Mouse (Mus musculus) left cerebral cortex, postnatal 25 days (tissue): ENCODE measurements around the gene Aamp. TPM values are rescaled to one million over a fixed set of nuclear protein-coding genes. Genes with fewer than 3 reads are reported as not detected.
"Not testable (repeated sequence)": the region's sequence is repeated elsewhere in the genome, so short reads cannot be mapped to it uniquely, and the experiment has no call there.

Experiments
- DNase-seq, 2 experiments: peaks; one replicate each; pipeline ENCODE4 v3.0.0; 2022; ENCODE audit warnings: low spot score in 2 of 2, mixed read lengths in 1 of 2
- intact Hi-C: fragments of 180-260 bp; cut with DNase I; formaldehyde crosslinking; loops from one replicate; pipeline ENCODE4 v1.15.1; 2025
- total RNA-seq, 2 experiments: library from RNA; stranded (reverse); gene quantifications; 2 replicates each; pipeline ENCODE4 v1.2.3; 2021

The Aamp gene
- total RNA-seq: 100 to 1,000 TPM; 137 to 139 TPM

DNA sequence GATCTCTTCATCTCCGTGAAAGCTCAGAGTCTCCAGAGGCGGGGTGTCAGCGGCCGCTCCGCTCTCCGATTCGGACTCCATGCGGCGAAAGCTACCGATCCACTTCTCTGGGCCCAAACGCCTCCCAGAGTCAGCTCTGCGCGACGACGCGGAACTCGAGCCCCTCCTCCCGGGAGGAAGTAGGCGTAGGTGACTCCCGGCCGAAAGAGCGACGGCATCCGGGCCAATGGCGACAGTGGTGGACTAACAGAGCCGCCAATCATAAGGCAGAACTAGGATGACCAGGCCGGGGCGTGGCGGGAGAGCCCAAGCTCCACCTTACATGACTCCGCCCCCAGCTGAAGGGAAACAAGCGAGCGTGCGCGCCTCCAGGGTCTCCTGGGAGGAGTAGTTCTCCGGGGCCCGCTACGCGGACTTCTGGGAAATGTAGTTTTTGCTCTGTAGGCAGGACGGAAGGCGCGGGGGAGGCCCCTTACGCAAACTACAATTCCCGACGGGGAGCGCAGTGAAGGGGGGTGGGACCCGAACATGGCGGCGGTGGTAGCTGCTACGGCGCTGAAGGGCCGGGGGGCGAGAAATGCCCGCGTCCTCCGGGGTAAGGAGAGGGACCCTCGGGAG is at the start of gene Aamp, which contains the start of gene Pnkd:
TSS of gene Aamp (minus strand) at position 196 of the 618 bp plus-strand sequence.
TSS of gene Pnkd (plus strand) at position 388 of the 618 bp plus-strand sequence.
- peak; percentile 100 for DNase-seq
- intact Hi-C loops: loop anchor here (2.0 to 5.0 kb wide), 2 partner anchors 48 to 168 kb away; partner anchors contain the start of gene Arpc2

DNA sequence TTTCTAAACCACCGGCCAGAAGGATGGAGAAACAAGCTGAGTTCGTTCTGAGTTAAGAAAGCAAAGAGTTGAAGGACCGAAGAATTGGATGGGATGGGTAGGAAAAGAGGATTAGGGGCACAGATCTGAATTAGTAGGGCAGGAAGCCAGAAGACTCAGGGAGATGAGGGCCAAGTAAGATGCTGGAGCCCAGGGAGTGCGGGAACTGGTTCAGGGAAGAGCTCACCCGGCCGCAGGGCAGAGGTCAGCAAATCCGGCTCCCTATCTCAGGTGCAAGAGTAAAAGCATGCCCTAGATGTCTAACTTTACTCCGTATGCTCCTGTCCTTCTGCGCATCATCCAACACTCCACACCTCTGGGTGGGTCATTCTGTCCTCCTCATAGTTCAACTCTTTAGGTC is 48.4 kb upstream of the Aamp start:
- no peak for DNase-seq
- intact Hi-C loops: no loop called here

DNA sequence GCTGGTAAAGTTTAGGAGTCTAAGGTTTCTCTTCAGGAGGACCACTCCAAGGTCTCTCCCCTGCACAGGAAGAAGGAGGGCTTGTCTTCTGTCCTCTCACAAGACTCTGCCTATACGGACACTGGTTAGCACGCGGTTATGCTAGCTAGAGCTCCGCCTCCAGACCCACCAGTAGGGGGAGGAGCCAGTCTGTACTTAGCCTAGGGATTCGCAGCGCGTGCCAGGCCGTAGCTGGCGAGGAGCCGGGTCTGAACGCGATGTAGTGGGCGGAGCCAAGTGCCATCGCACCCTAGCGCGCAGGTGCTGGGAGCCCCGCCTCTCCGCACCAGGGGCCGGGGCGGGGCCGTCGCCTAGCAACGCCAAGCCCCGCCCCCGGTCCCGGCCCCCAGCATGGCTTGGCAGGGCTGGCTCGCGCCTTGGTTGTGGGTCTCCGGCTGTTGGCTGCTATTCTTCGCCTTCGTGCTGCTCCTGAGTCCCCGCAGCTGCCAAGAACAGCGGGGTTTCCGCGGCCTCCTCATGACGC is 47.8 kb upstream of the Aamp start:
- peak; percentile 95 to 98 for DNase-seq
- intact Hi-C loops: no loop called here

DNA sequence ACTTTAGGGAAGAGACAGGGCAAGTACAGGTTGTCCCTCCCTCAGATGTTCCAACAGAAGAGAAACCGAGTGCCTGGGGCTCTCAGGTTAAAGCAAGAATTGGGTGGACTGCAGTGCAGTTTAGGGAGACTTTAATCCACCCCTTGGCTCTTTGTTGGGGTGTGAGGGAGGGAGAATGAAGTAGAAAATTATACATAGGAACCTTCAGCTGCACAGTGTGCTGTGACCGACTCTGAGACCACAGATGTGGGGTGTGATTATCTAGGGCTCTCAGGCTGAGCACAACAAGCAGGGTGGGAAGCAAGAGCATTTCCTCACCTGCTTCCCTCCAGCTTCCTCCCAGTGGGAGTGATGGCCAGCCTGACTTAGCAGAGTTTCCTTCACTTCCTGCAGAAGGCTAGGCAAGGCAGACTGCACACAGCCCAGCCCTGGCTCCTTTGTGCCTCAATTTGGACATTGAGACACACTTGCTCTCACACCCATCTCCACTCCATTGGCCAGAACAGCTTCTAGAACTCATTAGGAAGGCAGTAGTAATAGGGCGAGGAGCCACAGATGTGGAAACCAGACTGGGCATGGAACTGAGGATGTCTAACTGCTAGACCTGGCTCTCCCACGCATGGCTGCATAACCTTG is 46.6 kb upstream of the Aamp start:
- intact Hi-C loops: no loop called here

DNA sequence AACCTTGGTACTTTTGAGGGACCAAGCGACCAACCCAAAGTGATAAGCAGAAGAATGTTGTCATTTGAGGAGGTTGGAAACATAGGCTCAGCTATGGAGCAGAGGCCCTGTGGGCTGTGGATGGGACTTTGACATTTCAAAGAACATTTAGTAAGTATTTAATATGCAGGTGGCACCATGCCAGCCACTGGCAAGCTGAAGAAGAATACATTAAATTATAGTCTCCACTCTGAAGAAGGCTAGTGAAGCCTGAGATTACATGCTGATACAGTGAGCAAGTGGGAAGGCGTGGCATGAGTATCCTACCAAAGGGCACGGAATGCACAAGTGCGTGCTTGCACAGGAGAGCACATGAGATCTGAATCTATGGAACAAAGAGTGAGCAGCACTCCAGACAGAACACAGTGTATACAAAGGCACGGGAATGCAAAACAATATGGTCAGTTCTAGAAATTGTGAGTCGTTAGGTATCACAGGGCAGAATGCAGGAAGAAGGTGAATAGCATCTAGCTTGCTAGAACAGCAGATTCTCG is 45.4 kb upstream of the Aamp start:
- DNase-seq: no peak
- intact Hi-C loops: no loop called here

More for the DNA sequence above, 46.6 kb upstream of the Aamp start:
- DNase-seq: no peak

DNA sequence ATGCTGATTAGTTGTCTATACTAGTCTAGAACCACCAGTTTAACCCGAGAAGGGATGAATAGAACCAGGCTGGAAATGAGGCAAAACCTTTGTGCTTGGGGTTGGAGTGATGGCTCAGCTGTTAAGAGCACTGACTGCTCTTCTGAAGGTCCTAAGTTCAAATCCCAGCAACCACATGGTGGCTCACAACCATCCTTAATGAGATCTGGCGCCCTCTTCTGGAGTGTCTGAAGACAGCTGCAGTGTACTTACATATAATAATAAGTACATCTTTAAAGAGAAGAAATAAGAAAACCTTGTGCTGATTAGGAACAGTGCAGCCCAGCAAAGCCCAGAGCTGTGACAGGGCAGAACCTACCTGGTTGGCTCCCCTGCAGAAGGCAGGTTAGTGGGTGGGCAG is 42.4 kb upstream of the Aamp start:
- DNase-seq, intact Hi-C loops: not testable (repeated sequence)

DNA sequence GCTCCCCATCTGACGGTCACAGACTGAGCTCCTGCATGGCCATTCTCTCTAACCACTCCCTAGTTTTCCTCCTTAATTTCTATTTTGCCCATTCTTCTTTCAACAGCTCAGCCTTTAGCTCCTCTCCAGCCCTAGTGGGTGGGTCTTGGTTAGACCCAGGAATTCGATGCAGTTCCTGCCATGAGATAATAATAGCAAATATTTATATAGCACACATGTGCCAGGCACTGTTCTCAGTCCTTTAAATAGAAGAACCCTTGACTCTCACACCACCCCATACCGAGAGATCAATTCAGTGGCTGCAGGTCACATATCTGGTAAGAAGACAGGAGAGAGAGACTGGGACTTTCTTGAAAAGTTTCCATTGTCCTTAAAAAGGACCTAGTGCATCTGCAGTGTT is 36.9 kb upstream of the Aamp start:
- intact Hi-C loops: no loop called here
- no peak for DNase-seq

DNA sequence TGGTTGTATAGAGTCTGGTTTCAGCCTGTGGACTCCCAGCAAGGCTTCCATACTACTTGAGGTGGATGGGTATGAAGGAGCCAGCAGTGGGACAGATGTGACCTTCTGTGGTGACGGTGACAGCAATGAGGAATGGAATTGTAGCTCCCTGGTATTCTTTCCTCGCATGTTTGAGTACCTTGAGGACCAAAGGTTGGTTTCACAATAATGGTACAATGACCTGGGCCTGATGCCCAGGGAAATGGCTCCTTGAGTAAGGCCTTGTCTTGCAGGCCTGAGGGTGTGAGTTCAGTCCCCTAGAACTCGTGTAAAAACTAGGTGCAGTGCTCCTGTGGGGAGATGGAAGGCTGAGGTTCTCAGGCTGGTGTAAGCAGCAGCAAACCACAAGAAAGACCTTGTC is 34.2 kb upstream of the Aamp start:
- DNase-seq: no peak
- intact Hi-C loops: no loop called here

DNA sequence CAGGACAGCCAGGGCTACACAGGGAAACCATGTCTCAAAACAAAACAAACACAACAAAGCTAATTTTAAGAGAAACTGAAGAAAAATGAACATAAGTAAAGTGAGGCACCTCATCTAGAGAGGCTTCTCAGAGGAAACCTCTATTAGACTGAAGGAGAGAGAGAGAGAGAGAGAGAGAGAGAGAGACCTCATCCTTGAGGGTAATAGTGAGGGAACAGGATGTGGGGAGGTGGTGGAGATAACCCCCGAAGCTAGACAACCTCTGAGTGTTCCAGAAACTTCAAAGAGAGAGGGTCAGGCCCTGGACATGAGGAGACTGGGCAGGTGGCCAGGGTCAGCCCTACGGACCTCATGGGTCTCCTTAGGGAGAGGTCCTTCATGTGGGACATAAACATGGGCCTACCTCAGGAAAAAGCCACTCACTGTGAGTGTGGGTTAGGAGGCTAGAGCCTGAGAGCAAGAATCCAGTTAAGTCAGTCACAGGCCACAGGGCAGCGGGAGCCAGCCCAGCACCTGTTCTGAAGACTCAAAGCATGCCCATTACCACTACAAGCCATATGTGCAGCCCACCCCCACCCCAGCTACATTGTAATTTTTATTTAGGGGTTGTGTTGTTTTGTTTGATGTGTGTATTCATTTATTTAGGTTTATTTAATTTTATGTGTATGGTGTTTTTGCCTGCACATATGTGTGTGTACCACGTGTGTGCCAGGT is 31.7 kb upstream of the Aamp start:
- DNase-seq: no peak
- intact Hi-C loops: no loop called here

DNA sequence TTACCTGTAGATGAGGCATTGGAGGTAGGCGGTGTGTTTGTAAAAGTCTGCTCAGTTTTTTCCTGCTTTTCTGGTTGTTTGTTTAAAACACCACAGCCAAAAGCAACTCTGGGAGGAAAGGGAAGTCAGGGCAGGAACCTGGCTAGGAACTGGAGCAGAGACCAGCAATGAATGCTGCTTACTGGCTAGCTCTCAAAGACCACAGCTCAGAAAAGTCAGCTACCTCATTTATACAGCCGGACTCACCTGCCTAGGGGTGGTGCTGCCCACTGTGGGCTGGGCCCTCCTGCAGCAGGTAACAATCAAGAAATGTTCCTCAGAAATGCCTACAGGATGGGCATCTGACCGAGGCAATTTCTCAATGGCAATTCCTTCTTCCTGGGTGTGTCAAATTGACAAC is 30.3 kb upstream of the Aamp start:
- intact Hi-C loops: no loop called here
- DNase-seq: no peak

DNA sequence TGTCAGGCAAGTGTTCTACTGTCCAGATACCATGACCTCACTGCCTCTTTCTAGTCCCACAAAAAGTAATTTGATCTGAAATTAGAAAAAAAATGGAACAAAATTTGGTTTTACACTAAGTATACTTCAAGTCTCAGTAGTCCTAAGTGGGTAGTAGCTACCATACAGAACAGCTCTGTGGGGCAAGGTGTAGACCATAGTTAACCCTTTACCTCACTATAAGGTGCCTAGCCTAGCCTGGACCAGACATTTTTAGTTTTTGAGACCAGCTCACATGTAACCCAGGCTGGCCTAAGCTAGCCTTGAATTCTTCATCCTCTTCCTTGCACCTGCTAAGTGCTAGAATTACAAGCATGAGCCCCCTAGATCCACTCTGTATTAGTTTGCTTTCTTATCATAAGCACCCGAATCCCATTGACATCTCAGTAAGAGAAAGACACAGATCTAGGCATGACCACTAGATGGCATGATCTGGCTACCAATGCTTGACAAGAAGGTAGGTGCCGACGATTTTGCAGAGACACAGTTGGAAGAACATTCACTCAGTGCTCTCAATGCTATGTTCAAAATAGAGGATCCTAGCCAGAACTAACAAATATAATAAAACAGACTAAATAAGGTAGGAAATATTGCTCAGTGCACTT is 28.6 kb upstream of the Aamp start:
- DNase-seq: peak; percentile 82 to 92
- intact Hi-C loops: loop anchor here (1.0 to 2.0 kb wide), 3 partner anchors 48 to 140 kb away; no protein-coding TSS in a partner anchor

DNA sequence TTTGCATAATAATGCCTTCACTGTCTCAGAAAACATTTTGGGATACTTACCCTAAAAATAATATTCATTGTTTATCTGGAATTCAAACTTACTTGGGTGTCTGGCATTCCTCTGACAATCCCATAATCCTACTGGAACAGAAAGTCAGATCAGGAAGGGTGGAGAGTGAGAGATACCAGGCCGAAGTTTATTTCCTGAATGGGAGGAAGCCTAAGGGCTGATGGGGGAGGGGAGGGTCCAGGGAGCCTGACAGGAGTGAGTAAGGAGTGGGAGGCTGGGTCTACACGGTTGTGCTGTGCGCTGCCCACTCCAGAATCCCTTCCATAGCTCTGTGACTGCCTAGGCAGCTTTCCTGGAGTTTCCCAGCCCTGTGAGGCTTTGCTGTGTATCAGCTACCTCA is 25.2 kb upstream of the Aamp start:
- intact Hi-C loops: no loop called here
- no peak for DNase-seq

DNA sequence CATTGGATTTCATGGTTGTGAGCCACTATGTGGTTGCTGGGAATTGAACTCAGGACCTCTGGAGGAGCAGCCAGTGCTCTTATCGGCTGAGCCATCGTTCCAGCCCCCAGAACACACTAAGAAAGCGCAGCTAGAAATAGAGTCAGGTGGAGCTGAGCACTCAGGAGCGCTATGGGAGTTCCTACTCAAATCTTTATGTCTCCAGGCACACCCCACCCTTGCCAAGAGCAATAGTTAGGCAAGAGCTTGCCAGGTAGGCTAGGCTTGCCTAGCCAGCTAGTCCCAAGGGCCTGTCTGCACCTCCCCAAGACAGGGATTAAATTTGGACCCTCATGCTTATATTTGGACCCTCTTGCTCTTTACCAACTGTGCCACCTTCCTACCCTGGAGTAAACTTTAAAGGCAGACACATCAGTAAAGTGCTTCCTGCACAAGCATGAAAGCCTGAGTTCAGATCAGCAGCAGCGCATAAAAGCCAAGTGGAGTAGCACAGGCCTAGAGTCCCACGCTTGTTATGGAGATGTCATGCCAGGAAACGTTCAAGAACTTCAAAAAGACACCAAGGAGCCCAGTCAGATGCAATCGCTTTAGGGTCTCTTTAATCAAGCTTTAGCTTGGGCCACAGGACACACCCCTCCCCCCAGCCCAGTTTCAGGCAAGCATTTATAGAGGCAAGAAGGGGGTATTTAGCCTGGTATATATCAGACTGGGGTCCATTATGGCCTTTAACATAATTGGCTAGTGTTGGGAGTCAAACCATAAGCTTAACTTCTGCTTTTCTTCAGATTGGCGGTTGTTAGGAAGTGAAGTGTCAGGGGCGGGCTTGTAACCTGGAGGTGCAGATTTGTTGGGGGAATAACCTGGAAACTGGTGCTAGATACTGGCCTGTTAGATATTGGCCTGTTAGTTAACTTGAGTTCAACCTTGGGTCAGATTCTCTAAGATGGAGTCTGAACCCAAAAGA is 23.7 kb upstream of the Aamp start:
- DNase-seq: no peak

DNA sequence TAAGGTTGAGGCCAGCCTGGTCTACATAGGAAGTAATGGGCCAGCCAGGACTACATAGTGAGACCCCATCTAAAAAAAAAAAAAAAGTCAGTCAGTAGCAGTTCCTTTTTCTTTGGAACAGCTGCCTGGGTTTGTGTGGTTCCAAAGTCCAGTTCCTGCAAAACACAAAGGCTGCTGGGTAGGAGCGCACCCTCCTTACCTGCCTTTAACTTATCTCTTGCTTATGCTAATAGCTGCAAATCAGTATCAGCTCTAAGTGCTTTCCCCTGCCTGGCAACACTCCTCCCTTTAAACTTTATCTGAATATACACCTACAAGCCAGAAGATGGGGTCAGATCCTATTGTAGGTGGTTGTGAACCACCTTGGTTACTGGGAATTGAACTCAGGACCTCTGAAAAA is 22.6 kb upstream of the Aamp start:
- intact Hi-C loops: no loop called here

More for the DNA sequence above, 23.7 kb upstream of the Aamp start:
- intact Hi-C loops: no loop called here

DNA sequence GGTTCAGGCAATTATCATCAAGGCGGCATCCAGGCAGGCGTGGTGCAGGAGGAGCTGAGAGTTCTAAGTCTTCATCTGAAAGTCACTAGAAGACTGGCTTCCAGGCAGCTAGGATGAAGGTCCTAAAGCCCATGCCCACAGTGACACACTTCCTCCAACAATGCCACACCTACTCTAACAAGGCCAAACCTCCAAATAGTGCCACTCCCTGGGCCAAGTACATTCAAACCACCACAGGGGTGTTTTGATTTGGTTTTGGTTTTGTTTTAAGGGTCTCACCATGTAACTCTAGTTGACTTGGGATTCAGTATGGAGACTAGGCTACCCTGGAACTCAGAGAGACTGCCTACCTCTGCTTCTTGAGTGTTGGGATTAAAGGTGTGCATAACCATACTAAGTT is 21.0 kb upstream of the Aamp start, which contains the start of gene Tmbim1:
TSS of gene Tmbim1 (minus strand) at position 101 of the 400 bp plus-strand sequence.
- intact Hi-C loops: no loop called here
- no peak for DNase-seq

More for the DNA sequence above, 22.6 kb upstream of the Aamp start:
- DNase-seq: no peak

DNA sequence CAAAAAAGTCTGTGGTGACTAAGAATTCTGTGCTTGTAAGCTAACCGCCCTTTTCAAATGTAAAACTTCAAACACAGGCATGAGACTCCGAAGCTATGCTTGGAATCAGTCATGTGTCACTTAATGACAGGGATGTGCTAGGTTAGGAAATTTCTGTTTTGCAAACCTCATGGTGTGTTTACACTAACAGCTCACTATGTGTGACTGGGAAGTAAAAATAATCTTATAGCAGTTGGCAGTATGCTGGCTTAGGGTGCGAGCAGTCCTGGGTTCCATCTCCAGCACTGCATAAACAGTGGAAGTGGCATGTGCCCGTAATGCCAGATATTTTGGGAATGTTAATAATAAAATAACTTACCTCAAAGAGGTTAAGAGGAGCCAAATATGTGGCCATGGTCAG is 20.4 kb upstream of the Aamp start:
- DNase-seq: no peak
- intact Hi-C loops: no loop called here

DNA sequence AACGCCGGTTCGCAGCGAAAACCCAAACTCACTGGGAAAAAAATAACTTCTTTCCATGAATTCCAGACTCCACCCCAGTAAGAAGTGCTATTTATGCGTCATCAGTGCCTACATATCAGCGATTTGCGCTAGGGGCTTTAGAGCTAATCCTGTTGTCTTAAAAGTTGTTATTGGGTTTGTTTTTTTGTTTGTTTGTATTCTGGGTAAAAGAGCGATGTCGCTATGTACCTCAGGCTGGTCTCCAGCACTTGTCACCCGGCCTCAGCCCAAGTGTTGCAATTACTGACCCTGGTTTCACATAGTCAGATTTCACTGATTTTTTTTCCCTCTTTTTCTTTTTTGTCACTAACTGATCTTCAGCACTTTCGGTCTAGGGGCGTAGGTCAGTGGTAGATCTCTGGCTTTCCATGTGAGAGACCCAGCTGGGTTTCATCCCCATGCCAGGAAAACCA is 19.8 kb upstream of the Aamp start:
- DNase-seq: no peak
- intact Hi-C loops: no loop called here

DNA sequence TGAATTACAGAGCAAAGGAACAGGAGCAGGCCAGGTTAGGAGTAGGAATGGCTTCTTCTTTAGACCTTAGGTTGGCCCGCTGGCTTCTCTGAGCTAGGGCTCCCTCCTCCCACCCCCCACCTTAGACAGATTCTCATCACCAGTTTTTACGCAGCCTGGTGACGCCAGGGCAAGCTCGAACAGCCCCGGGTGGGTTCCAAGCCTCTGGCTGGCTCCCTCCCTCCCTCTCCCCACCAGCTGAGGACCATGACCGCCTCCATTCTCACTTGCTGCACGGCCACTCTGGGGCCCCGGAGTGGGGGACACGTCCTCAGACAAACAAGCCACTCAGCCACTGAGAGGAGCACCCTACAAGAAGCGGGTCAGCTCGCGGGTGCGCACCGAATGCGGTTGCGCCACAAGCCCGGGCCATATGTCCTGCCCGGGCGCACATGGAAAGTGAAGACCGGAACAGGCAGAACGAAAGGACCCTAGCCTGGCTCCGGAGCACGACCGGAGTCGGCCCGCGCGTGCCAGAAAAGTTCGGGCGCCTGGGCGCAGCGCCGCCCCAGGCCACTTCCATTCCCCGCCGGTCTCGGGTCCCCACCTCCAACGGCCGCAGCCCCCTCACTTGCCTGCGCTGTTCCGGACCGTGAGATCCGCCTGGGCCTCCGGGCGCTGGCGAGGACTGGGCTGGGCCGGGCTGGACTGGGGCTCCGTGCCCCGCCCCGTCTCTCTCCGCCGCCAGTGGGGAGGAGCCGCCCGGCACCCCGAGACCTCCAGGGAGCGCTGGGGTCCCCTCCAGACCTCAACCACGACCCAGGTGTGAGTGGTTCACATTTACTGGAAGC is 19.2 kb upstream of the Aamp start:
- peak; percentile 47 to 50 for DNase-seq
- intact Hi-C loops: no loop called here
